Mouse (Mus musculus) hindbrain, embryonic 11.5 days (tissue): ENCODE measurements at regions not wholly inside any gene's neighbourhood (a gene's known extent, or its start where the extent isn't known, plus 50 kb on each side); places are given as distances from the start of the nearest gene placed in this dataset.

Source experiments
- ATAC-seq: fragments of 200-750 bp; cut with Nextera tagmentation; 2 replicates; pipeline ENCODE4 v1.8.0; 2017; ENCODE audit warnings: mild to moderate bottlenecking, moderate TSS enrichment, moderate library complexity; ENCODE audit not compliant: low FRiP score
- DNase-seq: peaks from one replicate; pipeline ENCODE4 v3.0.0-alpha.2; 2015; ENCODE audit warnings: low spot score
- H3K27ac ChIP-seq: fragments of 300-500 bp; sonication (generic); 2 replicates; pipeline ENCODE4 v1.5.1; 2014; ENCODE audit warnings: mild to moderate bottlenecking, low read depth, low read length
- H3K27me3 ChIP-seq: fragments of 300-500 bp; sonication (generic); 2 replicates; pipeline ENCODE4 v1.6.1; 2014; ENCODE audit warnings: mild to moderate bottlenecking, low read length, moderate library complexity, mixed read lengths; ENCODE audit not compliant: control insufficient read depth, insufficient read depth
- H3K36me3 ChIP-seq: fragments of 300-500 bp; sonication (generic); 2 replicates; pipeline ENCODE4 v1.6.1; 2014; ENCODE audit warnings: mild to moderate bottlenecking, low read length, moderate library complexity, mixed read lengths; ENCODE audit not compliant: control insufficient read depth, insufficient read depth
- H3K4me1 ChIP-seq: fragments of 300-500 bp; sonication (generic); replicated peaks from 2 replicates; pipeline ENCODE4 v1.6.1; 2014; ENCODE audit warnings: low read length, mixed read lengths; ENCODE audit not compliant: control insufficient read depth, insufficient read depth
- H3K4me2 ChIP-seq: fragments of 300-500 bp; sonication (generic); replicated peaks from 2 replicates; pipeline ENCODE4 v1.6.1; 2014; ENCODE audit warnings: mild to moderate bottlenecking, low read depth, low read length
- H3K4me3 ChIP-seq: fragments of 300-500 bp; sonication (generic); 2 replicates; pipeline ENCODE4 v1.5.1; 2014; ENCODE audit warnings: low read depth, low read length
- H3K9ac ChIP-seq: fragments of 300-500 bp; sonication (generic); 2 replicates; pipeline ENCODE4 v1.6.1; 2014; ENCODE audit warnings: low read depth, low read length
- H3K9me3 ChIP-seq: fragments of 300-500 bp; sonication (generic); 2 replicates; pipeline ENCODE4 v1.6.1; 2016; ENCODE audit warnings: low read length; ENCODE audit not compliant: control insufficient read depth
- WGBS: fragments of 180-500 bp; shearing (Covaris S2); extraction: QIAGEN DNeasy Blood & Tissue Kit; methylation state at CpG from one replicate; pipeline ENCODE4 v1.1.7; 2014; 5-methylcytosine and 5-hydroxymethylcytosine counted together

GRCm38 (mm10) chr1:100878065-100878464 is 1105.5 kb downstream of the Cntnap5b start:
- no peak for ATAC-seq
- DNase-seq = no peak
- Histone ChIP-seq H3K4me3 (no peak overlapping the region), H3K36me3 (no peaks in the 10 kb centered on the region), H3K4me1 (no peaks in the 10 kb centered on the region), H3K4me2 (no peak overlapping the region), H3K9ac (no peak overlapping the region), H3K27me3 (no peaks in the 10 kb centered on the region), H3K27ac (no peak overlapping the region), H3K9me3 (no peaks in the 10 kb centered on the region)
- 30% methylated on average over 1 of the region's 1 CpGs for WGBS

GRCm38 (mm10) chr1:100887336-100887735 is 1114.8 kb downstream of the Cntnap5b start:
- ATAC-seq (no peak), DNase-seq (peak; percentile 0)
- Histone ChIP-seq H3K36me3 (no peaks in the 10 kb centered on the region), H3K4me3 (no peak overlapping the region), H3K4me2 (no peak overlapping the region), H3K27me3 (no peaks in the 10 kb centered on the region), H3K4me1 (no peaks in the 10 kb centered on the region), H3K27ac (no peak overlapping the region), H3K9me3 (no peaks in the 10 kb centered on the region), H3K9ac (no peak overlapping the region)
- WGBS = 53% methylated on average over 1 of the region's 2 CpGs

- ATAC-seq (no peak), DNase-seq (no peak)
- no peaks in the 10 kb centered on the region for H3K36me3 ChIP-seq
- no peaks in the 10 kb centered on the region for H3K9me3 ChIP-seq
- no peaks in the 10 kb centered on the region for H3K27me3 ChIP-seq
- no peak overlapping the region for H3K4me2 ChIP-seq
- 95% methylated on average over 1 of the region's 1 CpGs for WGBS
- H3K27ac ChIP-seq = no peak overlapping the region
- no peaks in the 10 kb centered on the region for H3K4me1 ChIP-seq
- H3K4me3 ChIP-seq = no peak overlapping the region
- H3K9ac ChIP-seq = no peak overlapping the region
Measured at GRCm38 (mm10) chr1:100888337-100888736, 1115.8 kb downstream of the Cntnap5b start.

- DNase-seq (no peak), ATAC-seq (no peak)
- no peaks in the 10 kb centered on the region for H3K4me1 ChIP-seq
- H3K9ac ChIP-seq = no peak overlapping the region
- H3K27ac ChIP-seq = no peak overlapping the region
- no peaks in the 10 kb centered on the region for H3K9me3 ChIP-seq
- no peak overlapping the region for H3K4me3 ChIP-seq
- H3K36me3 ChIP-seq = no peaks in the 10 kb centered on the region
- H3K27me3 ChIP-seq = no peaks in the 10 kb centered on the region
- no peak overlapping the region for H3K4me2 ChIP-seq
Measured at GRCm38 (mm10) chr1:100922833-100923232, 1150.3 kb downstream of the Cntnap5b start.

- H3K9me3 ChIP-seq = no peaks in the 10 kb centered on the region
- DNase-seq (peak; percentile 1), ATAC-seq (peak; percentile 74; the same call in 1 of the 2 replicates)
- H3K4me1 ChIP-seq = no peaks in the 10 kb centered on the region
- 55% methylated on average over 1 of the region's 1 CpGs for WGBS
- no peak overlapping the region for H3K4me3 ChIP-seq
- no peaks in the 10 kb centered on the region for H3K36me3 ChIP-seq
- H3K27ac ChIP-seq = no peak overlapping the region
- no peaks in the 10 kb centered on the region for H3K27me3 ChIP-seq
- no peak overlapping the region for H3K9ac ChIP-seq
- H3K4me2 ChIP-seq = no peak overlapping the region
Measured at GRCm38 (mm10) chr1:100928171-100928771, 1155.7 kb downstream of the Cntnap5b start.

GRCm38 (mm10) chr1:100967254-100967653 is 1194.7 kb downstream of the Cntnap5b start:
- ATAC-seq (no peak), DNase-seq (no peak)
- Histone ChIP-seq H3K9ac (no peak overlapping the region), H3K4me3 (no peak overlapping the region), H3K36me3 (no peaks in the 10 kb centered on the region), H3K27ac (no peak overlapping the region), H3K4me1 (no peaks in the 10 kb centered on the region), H3K27me3 (no peaks in the 10 kb centered on the region), H3K4me2 (no peak overlapping the region), H3K9me3 (no peaks in the 10 kb centered on the region)

GRCm38 (mm10) chr1:100971361-100971760 is 1198.8 kb downstream of the Cntnap5b start:
- H3K4me2 ChIP-seq = no peak overlapping the region
- H3K36me3 ChIP-seq = no peaks in the 10 kb centered on the region
- no peak overlapping the region for H3K27ac ChIP-seq
- no peaks in the 10 kb centered on the region for H3K9me3 ChIP-seq
- no peak overlapping the region for H3K4me3 ChIP-seq
- ATAC-seq = no peak
- H3K9ac ChIP-seq = no peak overlapping the region
- 74% methylated on average over 1 of the region's 1 CpGs for WGBS
- H3K27me3 ChIP-seq = no peaks in the 10 kb centered on the region
- H3K4me1 ChIP-seq = no peaks in the 10 kb centered on the region
- DNase-seq = no peak

- Histone ChIP-seq H3K27ac (no peak overlapping the region), H3K27me3 (no peaks in the 10 kb centered on the region), H3K4me1 (no peaks in the 10 kb centered on the region), H3K4me2 (no peak overlapping the region), H3K9me3 (no peaks in the 10 kb centered on the region), H3K9ac (no peak overlapping the region), H3K36me3 (no peaks in the 10 kb centered on the region), H3K4me3 (no peak overlapping the region)
- no peak for ATAC-seq
- DNase-seq = no peak
Measured at GRCm38 (mm10) chr1:100972303-100972702, 1199.7 kb downstream of the Cntnap5b start.

GRCm38 (mm10) chr1:100973713-100974112 is 1201.1 kb downstream of the Cntnap5b start:
- H3K36me3 ChIP-seq = no peaks in the 10 kb centered on the region
- no peaks in the 10 kb centered on the region for H3K4me1 ChIP-seq
- no peak overlapping the region for H3K27ac ChIP-seq
- no peak for DNase-seq
- H3K4me3 ChIP-seq = no peak overlapping the region
- WGBS = 93% methylated on average over 3 of the region's 3 CpGs
- no peaks in the 10 kb centered on the region for H3K27me3 ChIP-seq
- no peaks in the 10 kb centered on the region for H3K9me3 ChIP-seq
- no peak overlapping the region for H3K9ac ChIP-seq
- no peak for ATAC-seq
- H3K4me2 ChIP-seq = no peak overlapping the region
